Mouse (Mus musculus): ENCODE results near the gene Coasy. TPM values are rescaled to one million over a fixed set of nuclear protein-coding genes. Genes with fewer than 3 reads are reported as not detected.
"Not testable (repeated sequence)": the region's sequence is repeated elsewhere in the genome, so short reads cannot be mapped to it uniquely, and the experiment has no call there.

Gene Coasy
- polyA plus RNA-seq, 1 experiment from 2014 or later: 28.0 TPM

DNA sequence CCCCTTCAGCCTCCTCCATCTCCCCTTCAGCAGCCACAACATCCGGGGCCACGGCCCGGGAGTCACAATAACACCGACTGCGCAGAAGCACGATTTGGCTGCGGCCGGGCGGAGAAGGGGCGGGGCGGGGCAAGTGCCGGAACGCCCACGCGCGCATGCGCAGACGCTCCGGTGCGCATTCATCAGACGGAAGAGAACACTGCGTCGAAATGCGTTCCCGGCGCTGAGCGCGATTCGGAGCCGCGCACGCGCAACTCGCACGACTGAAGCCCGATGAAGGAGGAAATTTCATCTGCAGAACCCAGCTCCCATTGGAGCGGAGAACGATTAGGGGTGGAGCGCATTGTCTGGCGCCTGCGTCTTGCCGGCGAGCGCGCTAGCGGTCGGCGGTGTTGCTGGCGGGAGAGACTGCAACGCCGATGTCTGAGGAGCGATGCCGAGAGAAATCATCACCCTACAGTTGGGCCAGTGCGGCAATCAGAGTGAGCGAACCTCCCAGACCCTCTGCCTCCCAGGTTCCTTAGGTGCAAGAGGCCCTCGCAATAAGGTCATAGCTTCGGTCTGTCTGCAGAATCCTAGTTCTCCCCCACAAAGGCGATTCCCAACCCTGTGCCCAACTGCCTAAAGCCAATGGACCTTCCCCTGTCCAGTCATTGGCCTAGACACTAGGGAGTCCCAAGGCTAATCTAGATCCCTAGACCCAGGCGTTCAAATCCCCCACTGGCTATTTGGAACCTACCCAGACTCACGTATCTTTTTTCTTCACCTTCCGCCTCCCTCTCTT is 37.6 kb downstream of the Coasy start, which contains the start of the genes Retreg3 and Tubg1:
Retreg3 (minus strand) TSS at position 133 of the 784 bp plus-strand sequence.
Tubg1 (plus strand) TSS at position 178 of the 784 bp plus-strand sequence.
- WGBS: under 1% methylated on average over 61 of the region's 61 CpGs
- Histone ChIP-seq H3K4me3 (ENCODE audit: low read depth, low read length) (peak within 1 kb of the TSS; percentile 87), H3K27ac (ENCODE audit: low read depth, low read length) (peak within 1 kb of the TSS; percentile 86), H3K4me1 (replicated peaks; ENCODE audit: control insufficient read depth, insufficient read depth, low read length) (peaks cover 13% of the 10 kb centered on the region), H3K9ac (ENCODE audit: low read depth, low read length) (peak within 1 kb of the TSS; percentile 87), H3K36me3 (ENCODE audit: control insufficient read depth, insufficient read depth) (peaks cover 11% of the 10 kb centered on the region; the same call in 1 of the 2 replicates), H3K4me2 (replicated peaks; ENCODE audit: low read depth) (peak within 1 kb of the TSS; percentile 68), H3K27me3 (replicated peaks; ENCODE audit: control insufficient read depth, insufficient read depth, low read length) (no peaks in the 10 kb centered on the region), H3K9me3 (ENCODE audit: control insufficient read depth) (no peaks in the 10 kb centered on the region)
- TF ChIP-seq CTCF (IDR thresholded peaks at IDR 0.05; ENCODE audit: low read depth): no peak
- ATAC-seq: peak; percentile 96

DNA sequence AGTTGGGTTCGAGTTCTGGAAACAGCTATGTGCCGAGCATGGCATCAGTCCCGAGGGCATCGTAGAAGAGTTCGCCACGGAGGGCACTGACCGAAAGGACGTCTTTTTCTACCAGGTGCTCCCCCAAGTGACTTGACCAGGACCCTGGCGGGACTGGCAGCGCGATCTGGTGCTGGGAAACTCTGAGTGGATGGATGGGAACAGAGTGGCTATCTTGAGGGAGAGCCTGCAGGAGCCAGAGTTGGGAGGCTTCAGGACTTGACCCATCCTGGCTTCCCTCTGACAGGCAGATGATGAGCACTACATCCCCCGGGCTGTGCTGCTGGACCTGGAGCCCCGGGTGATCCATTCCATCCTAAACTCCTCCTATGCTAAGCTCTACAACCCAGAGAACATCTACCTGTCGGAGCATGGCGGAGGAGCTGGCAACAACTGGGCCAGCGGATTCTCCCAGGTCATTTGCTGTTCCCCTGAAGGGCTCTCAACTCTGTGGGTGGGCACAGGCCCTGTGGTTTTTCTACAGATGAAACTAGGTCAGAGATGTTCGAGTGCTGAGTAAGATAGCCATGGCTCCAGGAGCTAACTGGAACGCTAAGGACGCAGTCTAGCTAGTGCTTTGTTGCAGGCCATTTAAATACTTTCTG is 38.3 kb downstream of the Coasy start:
- Histone ChIP-seq H3K4me3 (ENCODE audit: low read depth, low read length) (peak overlapping the region; percentile 87), H3K9ac (ENCODE audit: low read depth, low read length) (peak overlapping the region; percentile 52), H3K36me3 (ENCODE audit: control insufficient read depth, insufficient read depth) (peaks cover 16% of the 10 kb centered on the region; the same call in 1 of the 2 replicates), H3K9me3 (ENCODE audit: control insufficient read depth) (no peaks in the 10 kb centered on the region), H3K27me3 (replicated peaks; ENCODE audit: control insufficient read depth, insufficient read depth, low read length) (no peaks in the 10 kb centered on the region), H3K4me2 (replicated peaks; ENCODE audit: low read depth) (peak overlapping the region; percentile 68), H3K27ac (ENCODE audit: low read depth, low read length) (peak overlapping the region; percentile 29; the same call in 1 of the 2 replicates), H3K4me1 (replicated peaks; ENCODE audit: control insufficient read depth, insufficient read depth, low read length) (peaks cover 10% of the 10 kb centered on the region)
- WGBS: 19% methylated on average over 19 of the region's 19 CpGs
- no peak for ATAC-seq
- TF ChIP-seq CTCF (IDR thresholded peaks at IDR 0.05; ENCODE audit: low read depth): no peak

DNA sequence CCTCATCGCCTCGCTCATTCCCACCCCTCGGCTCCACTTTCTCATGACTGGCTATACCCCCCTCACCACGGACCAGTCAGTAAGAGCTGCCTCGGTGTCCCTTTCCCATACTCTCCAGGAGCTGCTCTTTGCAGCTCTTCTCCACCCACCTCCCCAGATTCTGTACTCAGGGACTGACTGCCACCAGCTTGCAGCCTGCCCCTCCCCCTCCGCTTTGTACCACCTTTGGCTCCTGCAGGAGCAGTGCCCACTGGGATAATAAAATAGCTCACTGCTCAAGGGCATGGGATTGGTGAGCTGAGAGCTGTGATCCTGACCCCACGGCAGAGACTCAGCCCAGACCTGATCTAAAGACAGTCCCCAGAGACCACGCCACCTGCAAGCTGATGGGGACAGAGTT is 42.1 kb downstream of the Coasy start:
- H3K4me2 ChIP-seq (replicated peaks; ENCODE audit: low read depth); ATAC-seq; H3K27me3 ChIP-seq (replicated peaks; ENCODE audit: control insufficient read depth, insufficient read depth, low read length); H3K27ac ChIP-seq (ENCODE audit: low read depth, low read length); H3K9ac ChIP-seq (ENCODE audit: low read depth, low read length); H3K4me1 ChIP-seq (replicated peaks; ENCODE audit: control insufficient read depth, insufficient read depth, low read length); H3K9me3 ChIP-seq (ENCODE audit: control insufficient read depth); H3K4me3 ChIP-seq (ENCODE audit: low read depth, low read length): not testable (repeated sequence)
- WGBS: 94% methylated on average over 8 of the region's 8 CpGs
- H3K36me3 ChIP-seq (ENCODE audit: control insufficient read depth, insufficient read depth): peaks cover 27% of the 10 kb centered on the region

DNA sequence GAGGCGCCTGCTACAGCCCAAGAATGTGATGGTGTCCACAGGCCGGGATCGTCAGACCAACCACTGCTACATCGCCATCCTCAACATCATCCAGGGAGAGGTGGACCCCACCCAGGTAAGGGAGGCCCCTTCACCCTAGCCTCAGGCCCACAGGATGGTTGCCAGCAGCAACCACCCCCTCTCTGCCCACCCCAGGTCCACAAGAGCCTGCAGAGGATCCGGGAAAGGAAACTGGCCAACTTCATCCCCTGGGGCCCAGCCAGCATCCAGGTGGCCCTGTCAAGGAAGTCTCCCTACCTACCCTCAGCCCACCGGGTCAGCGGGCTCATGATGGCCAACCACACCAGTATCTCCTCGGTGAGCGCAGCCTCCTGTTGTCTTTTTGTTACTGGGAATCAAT is 42.6 kb downstream of the Coasy start:
- not testable (repeated sequence) for H3K4me2 ChIP-seq (replicated peaks; ENCODE audit: low read depth); H3K4me1 ChIP-seq (replicated peaks; ENCODE audit: control insufficient read depth, insufficient read depth, low read length); H3K9me3 ChIP-seq (ENCODE audit: control insufficient read depth); H3K27ac ChIP-seq (ENCODE audit: low read depth, low read length); H3K9ac ChIP-seq (ENCODE audit: low read depth, low read length); ATAC-seq; H3K4me3 ChIP-seq (ENCODE audit: low read depth, low read length); H3K27me3 ChIP-seq (replicated peaks; ENCODE audit: control insufficient read depth, insufficient read depth, low read length)
- H3K36me3 ChIP-seq (ENCODE audit: control insufficient read depth, insufficient read depth): peaks cover 27% of the 10 kb centered on the region
- 95% methylated on average over 7 of the region's 9 CpGs for WGBS

DNA sequence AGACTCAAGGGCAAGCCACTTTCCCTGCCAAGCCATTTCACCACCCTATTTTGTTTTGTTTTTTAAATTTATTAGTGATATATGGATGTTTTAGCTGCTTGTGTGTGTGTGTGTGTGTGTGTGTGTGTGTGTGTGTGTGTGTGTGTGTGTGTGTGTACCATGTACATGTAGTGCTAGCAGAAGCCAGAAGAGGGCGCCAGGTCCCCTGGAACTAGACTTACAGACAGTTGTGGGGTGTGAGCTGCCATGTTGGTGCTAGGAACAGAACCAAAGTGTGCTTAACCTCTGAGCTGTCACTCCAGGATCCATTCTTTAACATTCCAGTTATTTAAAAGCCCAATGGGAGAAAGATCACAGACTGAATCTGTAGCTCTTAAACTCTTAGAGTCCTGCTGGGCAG is 44.7 kb downstream of the Coasy start:
- WGBS: 71% methylated on average over 1 of the region's 1 CpGs

DNA sequence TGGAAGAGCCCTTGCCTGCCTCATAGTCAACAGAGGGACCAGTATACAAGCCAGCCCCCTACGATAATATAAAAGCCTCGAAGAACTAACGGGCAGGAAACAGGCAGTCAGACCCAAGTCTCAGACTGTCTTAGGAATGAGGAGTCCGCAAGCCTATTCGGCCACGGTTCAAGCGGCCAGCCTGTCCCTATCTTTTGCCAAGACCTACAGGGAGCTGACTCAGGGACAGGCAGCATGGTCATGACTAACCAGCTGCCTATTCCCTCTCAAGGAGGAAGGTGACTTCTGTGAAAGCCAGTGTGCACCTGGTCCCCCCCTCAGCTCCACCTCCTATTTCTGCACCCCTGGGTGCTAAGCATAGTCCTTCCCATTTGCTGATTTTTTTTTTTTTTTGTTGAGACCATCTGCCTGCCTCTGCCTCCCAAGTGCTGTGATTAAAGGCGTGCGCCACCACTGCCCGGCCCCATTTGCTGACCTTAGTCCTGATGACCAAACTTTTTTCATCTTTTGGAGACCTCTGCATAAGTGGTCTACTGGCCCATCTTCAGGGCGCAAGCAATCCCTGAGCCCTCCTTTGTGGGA is 46.7 kb downstream of the Coasy start:
- Histone ChIP-seq H3K27ac (ENCODE audit: low read depth, low read length) (no peak overlapping the region), H3K4me1 (replicated peaks; ENCODE audit: control insufficient read depth, insufficient read depth, low read length) (peaks cover 5% of the 10 kb centered on the region; the same call in 1 of the 2 replicates), H3K9me3 (ENCODE audit: control insufficient read depth) (no peaks in the 10 kb centered on the region), H3K9ac (ENCODE audit: low read depth, low read length) (no peak overlapping the region), H3K27me3 (replicated peaks; ENCODE audit: control insufficient read depth, insufficient read depth, low read length) (no peaks in the 10 kb centered on the region), H3K4me3 (ENCODE audit: low read depth, low read length) (no peak overlapping the region), H3K4me2 (replicated peaks; ENCODE audit: low read depth) (no peak overlapping the region), H3K36me3 (ENCODE audit: control insufficient read depth, insufficient read depth) (peaks cover 15% of the 10 kb centered on the region)
- no peak for ATAC-seq
- TF ChIP-seq CTCF (IDR thresholded peaks at IDR 0.05; ENCODE audit: low read depth): no peak
- 84% methylated on average over 11 of the region's 11 CpGs for WGBS

More for the DNA sequence above, 44.7 kb downstream of the Coasy start:
- Histone ChIP-seq H3K4me2 (replicated peaks; ENCODE audit: low read depth) (no peak overlapping the region), H3K9me3 (ENCODE audit: control insufficient read depth) (no peaks in the 10 kb centered on the region), H3K27ac (ENCODE audit: low read depth, low read length) (no peak overlapping the region), H3K27me3 (replicated peaks; ENCODE audit: control insufficient read depth, insufficient read depth, low read length) (no peaks in the 10 kb centered on the region), H3K9ac (ENCODE audit: low read depth, low read length) (no peak overlapping the region), H3K4me1 (replicated peaks; ENCODE audit: control insufficient read depth, insufficient read depth, low read length) (peaks cover 5% of the 10 kb centered on the region; the same call in 1 of the 2 replicates), H3K4me3 (ENCODE audit: low read depth, low read length) (no peak overlapping the region), H3K36me3 (ENCODE audit: control insufficient read depth, insufficient read depth) (peaks cover 27% of the 10 kb centered on the region)
- peak; percentile 44 for TF ChIP-seq CTCF (IDR thresholded peaks at IDR 0.05; ENCODE audit: low read depth)
- ATAC-seq: no peak
